Mouse (Mus musculus): ENCODE data around the gene Mcm8.

Gene Mcm8

DNA sequence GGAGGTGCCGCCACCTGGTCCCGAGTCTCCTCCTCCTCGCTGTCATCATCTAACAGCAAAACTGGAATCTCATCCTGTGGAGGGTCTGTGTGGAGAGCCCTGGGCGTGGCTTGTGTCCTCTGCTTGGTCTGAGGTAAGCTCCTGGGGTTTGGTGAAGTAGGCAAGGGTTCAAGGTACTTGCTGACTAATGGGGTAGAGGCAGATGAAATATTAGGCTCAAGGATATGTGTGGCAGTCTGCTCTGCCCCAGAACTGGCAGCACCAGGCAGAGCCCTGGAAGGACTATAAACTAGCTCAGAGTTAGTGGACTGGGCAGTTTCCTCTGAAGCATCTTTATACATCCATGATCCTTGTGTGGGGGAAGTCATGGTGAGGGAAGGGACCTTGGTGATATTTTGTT is 54.3 kb downstream of the Mcm8 start:
- no peak for ATAC-seq (ENCODE audit: insufficient number of reproducible peaks, low FRiP score, low TSS enrichment)

DNA sequence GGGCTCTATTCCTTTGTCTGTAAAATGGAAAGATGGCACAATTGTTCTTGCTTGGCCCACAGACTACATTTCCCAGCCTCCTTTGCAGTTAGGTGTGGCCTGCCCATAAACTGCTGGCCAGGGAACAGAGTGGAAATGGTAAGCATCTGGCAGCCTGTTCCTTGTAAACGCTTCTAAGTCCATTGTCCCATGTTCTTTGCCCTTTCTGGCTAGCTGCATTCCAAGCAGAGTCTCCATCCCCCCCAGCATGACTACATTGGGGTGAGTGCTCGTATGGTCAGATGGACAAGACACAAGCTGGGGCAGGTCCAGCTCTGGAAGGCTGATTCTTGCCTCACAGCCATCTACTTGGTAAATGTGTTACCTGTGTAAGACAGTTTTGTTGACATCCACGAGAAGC is 55.7 kb downstream of the Mcm8 start:
- ATAC-seq (ENCODE audit: insufficient number of reproducible peaks, low FRiP score, low TSS enrichment): no peak

- no peak for ATAC-seq (ENCODE audit: insufficient number of reproducible peaks, low FRiP score, low TSS enrichment)
Observed at GRCm38 (mm10) chr2:132873657-132874326, 57.9 kb downstream of the Mcm8 start.

- ATAC-seq (ENCODE audit: insufficient number of reproducible peaks, low FRiP score, low TSS enrichment): no peak
Observed at GRCm38 (mm10) chr2:132876991-132877390, 61.0 kb downstream of the Mcm8 start.

DNA sequence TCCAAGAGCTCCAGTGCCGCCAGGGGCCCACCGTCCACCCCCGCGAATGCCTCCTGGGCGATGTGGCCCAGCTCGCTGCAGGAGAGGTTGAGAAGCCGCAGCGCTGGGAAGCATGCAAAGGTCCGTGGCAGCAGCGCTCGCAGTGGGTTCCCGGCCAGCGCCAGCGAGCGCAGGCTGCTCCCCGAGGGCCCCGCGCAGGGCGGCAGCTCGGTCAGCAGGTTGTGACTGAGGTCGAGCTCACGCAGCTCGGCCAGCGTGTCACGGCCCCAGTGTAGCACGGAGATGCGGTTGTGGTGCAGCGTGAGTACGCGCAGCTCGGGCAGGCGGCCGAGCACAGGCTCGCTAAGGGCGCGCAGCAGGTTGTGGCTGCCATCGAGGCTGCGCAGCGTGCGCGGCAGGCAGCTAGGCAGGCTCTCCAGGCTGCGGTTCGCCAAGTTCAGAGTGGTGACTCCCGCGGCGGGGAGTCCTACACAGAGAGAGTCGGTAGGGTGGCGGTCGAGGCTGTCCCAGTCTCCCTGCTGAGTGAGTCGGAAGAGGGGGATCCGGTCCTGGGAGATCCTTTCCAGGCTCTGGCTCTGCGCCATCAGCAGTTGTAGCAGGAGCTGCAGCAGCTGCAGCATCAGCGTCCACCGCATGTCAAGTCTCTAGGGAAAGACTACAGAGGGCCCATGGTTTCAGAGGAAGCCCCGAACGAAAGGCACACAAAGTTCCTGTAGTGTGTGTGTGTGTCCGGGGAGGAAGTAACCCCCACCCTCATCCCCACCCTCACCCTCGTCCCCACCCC is 63.5 kb downstream of the Mcm8 start:
- peak; percentile 40; the same call in 1 of the 2 replicates for ATAC-seq (ENCODE audit: insufficient number of reproducible peaks, low FRiP score, low TSS enrichment)

GRCm38 (mm10) chr2:132880844-132881645 is 65.1 kb downstream of the Mcm8 start, which contains the start of gene Lrrn4:
Gene Lrrn4, minus strand, starts transcription at chr2:132880891.
- no peak for ATAC-seq (ENCODE audit: insufficient number of reproducible peaks, low FRiP score, low TSS enrichment)

DNA sequence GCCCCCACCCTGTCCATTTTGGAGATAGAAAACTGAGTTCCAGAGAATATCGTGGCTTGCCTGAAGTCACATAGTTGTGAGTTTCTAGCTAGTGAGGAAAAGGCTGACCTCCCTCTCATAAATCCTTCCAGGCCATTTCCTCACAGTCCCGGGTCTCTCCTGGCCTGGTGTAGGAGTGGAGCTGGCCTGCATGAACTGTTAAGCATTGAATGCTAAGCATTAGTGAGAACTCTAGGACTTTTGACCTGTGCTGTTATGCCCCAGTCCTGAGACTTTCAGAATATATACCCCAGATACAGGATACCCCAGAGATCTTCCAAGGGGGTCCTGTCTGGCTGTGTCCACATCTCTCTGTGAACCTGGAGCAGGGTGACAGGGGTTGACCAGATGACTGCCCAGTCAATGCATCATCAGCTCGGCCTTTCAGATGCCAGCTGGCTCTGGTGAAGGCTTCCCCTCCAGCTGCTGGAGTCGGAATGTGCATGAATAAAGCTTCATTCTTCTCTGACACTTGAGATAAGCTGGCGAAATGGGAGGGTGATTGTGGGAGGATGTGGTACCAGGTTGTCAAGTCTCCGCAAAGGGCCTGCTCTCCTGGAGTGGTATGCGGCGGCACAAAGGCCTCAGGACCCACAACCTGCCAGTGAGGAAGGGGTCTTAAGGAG is 68.5 kb downstream of the Mcm8 start:
- no peak for ATAC-seq (ENCODE audit: insufficient number of reproducible peaks, low FRiP score, low TSS enrichment)

DNA sequence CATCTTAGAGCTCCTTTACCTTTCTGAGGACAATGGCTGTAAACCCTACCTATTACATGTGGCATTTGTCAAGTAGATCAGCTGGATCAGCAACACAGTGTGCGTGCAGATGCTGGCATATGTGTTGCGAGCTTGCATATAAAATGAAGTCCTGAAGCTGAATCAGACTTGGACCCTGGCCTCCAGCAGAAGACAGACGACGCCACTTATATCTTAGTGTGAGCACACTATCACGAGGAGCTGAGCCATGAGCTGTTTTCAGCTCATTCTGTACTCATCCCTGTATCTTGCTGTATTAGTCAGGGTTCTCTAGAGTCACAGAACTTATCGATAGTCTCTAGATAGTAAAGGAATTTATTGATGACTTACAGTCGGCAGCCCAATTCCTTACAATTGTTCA is 69.4 kb downstream of the Mcm8 start:
- ATAC-seq (ENCODE audit: insufficient number of reproducible peaks, low FRiP score, low TSS enrichment): no peak

Data from cerebellum, adult (tissue).